Mouse (Mus musculus): ENCODE results near the gene Lhfp. TPM values are rescaled to one million over a fixed set of nuclear protein-coding genes. Genes with fewer than 3 reads are reported as not detected.

Gene Lhfp
- 39.9 and 43.1 TPM in 2 replicates for polyA plus RNA-seq (2014; fragmentation: Nextera tagmentation; extraction: Ambion mirVana)

GRCm38 (mm10) chr3:53041411-53042239 lies at the start of gene Lhfp:
Gene Lhfp (plus strand): TSS chr3:53041528.
- peak within 1 kb of the TSS; percentile 39; the same call in 1 of the 2 replicates for H3K27ac ChIP-seq (ENCODE audit: low read depth)
- H3K9me3 ChIP-seq (ENCODE audit: control insufficient read depth, low read length) = no peaks in the 10 kb centered on the region
- H3K36me3 ChIP-seq (ENCODE audit: control insufficient read depth, insufficient read depth, low read length) = no peaks in the 10 kb centered on the region
- DNase-seq (ENCODE audit: low spot score) (peak; percentile 85), ATAC-seq (replicated peaks; ENCODE audit: low FRiP score, low TSS enrichment, low read depth) (peak; percentile 87)
- peaks cover 17% of the 10 kb centered on the region; the same call in 1 of the 2 replicates for H3K27me3 ChIP-seq (replicated peaks; ENCODE audit: control insufficient read depth, insufficient read depth, low read length)
- peak within 1 kb of the TSS; percentile 66 for H3K4me2 ChIP-seq (ENCODE audit: low read length)
- peak within 1 kb of the TSS; percentile 51 for H3K9ac ChIP-seq (ENCODE audit: low read length)
- under 1% methylated on average over 58 of the region's 58 CpGs for WGBS
- H3K4me1 ChIP-seq (replicated peaks; ENCODE audit: control insufficient read depth, insufficient read depth, low read length) = peaks cover 9% of the 10 kb centered on the region; the same call in 1 of the 2 replicates
- H3K4me3 ChIP-seq (ENCODE audit: low read depth, low read length) = peak within 1 kb of the TSS; percentile 62

GRCm38 (mm10) chr3:52993296-52993695 lies 48.0 kb upstream of the Lhfp start:
- Histone ChIP-seq H3K4me1 (replicated peaks; ENCODE audit: control insufficient read depth, insufficient read depth, low read length) (no peaks in the 10 kb centered on the region), H3K27ac (ENCODE audit: low read depth) (no peak overlapping the region), H3K4me3 (ENCODE audit: low read depth, low read length) (no peak overlapping the region), H3K9me3 (ENCODE audit: control insufficient read depth, low read length) (no peaks in the 10 kb centered on the region), H3K9ac (ENCODE audit: low read length) (no peak overlapping the region), H3K36me3 (ENCODE audit: control insufficient read depth, insufficient read depth, low read length) (peaks cover 61% of the 10 kb centered on the region), H3K4me2 (ENCODE audit: low read length) (no peak overlapping the region), H3K27me3 (replicated peaks; ENCODE audit: control insufficient read depth, insufficient read depth, low read length) (no peaks in the 10 kb centered on the region)
- DNase-seq (ENCODE audit: low spot score) (no peak), ATAC-seq (replicated peaks; ENCODE audit: low FRiP score, low TSS enrichment, low read depth) (no peak)
- 92% methylated on average over 8 of the region's 10 CpGs for WGBS

- Histone ChIP-seq H3K4me3 (ENCODE audit: low read depth, low read length) (no peak overlapping the region), H3K9ac (ENCODE audit: low read length) (no peak overlapping the region), H3K36me3 (ENCODE audit: control insufficient read depth, insufficient read depth, low read length) (peaks cover 60% of the 10 kb centered on the region), H3K27ac (ENCODE audit: low read depth) (no peak overlapping the region), H3K27me3 (replicated peaks; ENCODE audit: control insufficient read depth, insufficient read depth, low read length) (no peaks in the 10 kb centered on the region), H3K9me3 (ENCODE audit: control insufficient read depth, low read length) (no peaks in the 10 kb centered on the region), H3K4me1 (replicated peaks; ENCODE audit: control insufficient read depth, insufficient read depth, low read length) (no peaks in the 10 kb centered on the region), H3K4me2 (ENCODE audit: low read length) (no peak overlapping the region)
- ATAC-seq (replicated peaks; ENCODE audit: low FRiP score, low TSS enrichment, low read depth) (no peak), DNase-seq (ENCODE audit: low spot score) (no peak)
- WGBS = 76% methylated on average over 5 of the region's 5 CpGs
Observed at GRCm38 (mm10) chr3:52994666-52995065, 46.7 kb upstream of the Lhfp start.

GRCm38 (mm10) chr3:52996635-52997034 lies 44.7 kb upstream of the Lhfp start:
- Histone ChIP-seq H3K4me1 (replicated peaks; ENCODE audit: control insufficient read depth, insufficient read depth, low read length) (no peaks in the 10 kb centered on the region), H3K4me3 (ENCODE audit: low read depth, low read length) (no peak overlapping the region), H3K27me3 (replicated peaks; ENCODE audit: control insufficient read depth, insufficient read depth, low read length) (no peaks in the 10 kb centered on the region), H3K9me3 (ENCODE audit: control insufficient read depth, low read length) (no peaks in the 10 kb centered on the region), H3K9ac (ENCODE audit: low read length) (no peak overlapping the region), H3K4me2 (ENCODE audit: low read length) (no peak overlapping the region), H3K36me3 (ENCODE audit: control insufficient read depth, insufficient read depth, low read length) (peaks cover 67% of the 10 kb centered on the region), H3K27ac (ENCODE audit: low read depth) (no peak overlapping the region)
- ATAC-seq (replicated peaks; ENCODE audit: low FRiP score, low TSS enrichment, low read depth) (no peak), DNase-seq (ENCODE audit: low spot score) (no peak)
- WGBS = 90% methylated on average over 5 of the region's 5 CpGs

- no peak for ATAC-seq (replicated peaks; ENCODE audit: low FRiP score, low TSS enrichment, low read depth)
- H3K4me3 ChIP-seq (ENCODE audit: low read depth, low read length) = no peak overlapping the region
- no peak overlapping the region for H3K4me2 ChIP-seq (ENCODE audit: low read length)
- H3K9me3 ChIP-seq (ENCODE audit: control insufficient read depth, low read length) = no peaks in the 10 kb centered on the region
- no peaks in the 10 kb centered on the region for H3K27me3 ChIP-seq (replicated peaks; ENCODE audit: control insufficient read depth, insufficient read depth, low read length)
- 76% methylated on average over 1 of the region's 1 CpGs for WGBS
- no peak overlapping the region for H3K9ac ChIP-seq (ENCODE audit: low read length)
- peaks cover 63% of the 10 kb centered on the region for H3K36me3 ChIP-seq (ENCODE audit: control insufficient read depth, insufficient read depth, low read length)
- H3K27ac ChIP-seq (ENCODE audit: low read depth) = no peak overlapping the region
- no peak for DNase-seq (ENCODE audit: low spot score)
- H3K4me1 ChIP-seq (replicated peaks; ENCODE audit: control insufficient read depth, insufficient read depth, low read length) = no peaks in the 10 kb centered on the region
Observed at GRCm38 (mm10) chr3:52997381-52997780, 43.9 kb upstream of the Lhfp start.

- WGBS = 57% methylated on average over 15 of the region's 15 CpGs
- Histone ChIP-seq H3K4me3 (ENCODE audit: low read depth, low read length) (no peak overlapping the region), H3K9ac (ENCODE audit: low read length) (no peak overlapping the region), H3K4me1 (replicated peaks; ENCODE audit: control insufficient read depth, insufficient read depth, low read length) (no peaks in the 10 kb centered on the region), H3K36me3 (ENCODE audit: control insufficient read depth, insufficient read depth, low read length) (peaks cover 59% of the 10 kb centered on the region), H3K9me3 (ENCODE audit: control insufficient read depth, low read length) (no peaks in the 10 kb centered on the region), H3K27ac (ENCODE audit: low read depth) (no peak overlapping the region), H3K27me3 (replicated peaks; ENCODE audit: control insufficient read depth, insufficient read depth, low read length) (no peaks in the 10 kb centered on the region), H3K4me2 (ENCODE audit: low read length) (no peak overlapping the region)
- ATAC-seq (replicated peaks; ENCODE audit: low FRiP score, low TSS enrichment, low read depth) (no peak), DNase-seq (ENCODE audit: low spot score) (no peak)
Observed at GRCm38 (mm10) chr3:52999016-52999744, 42.1 kb upstream of the Lhfp start.

GRCm38 (mm10) chr3:52999996-53000395 lies 41.3 kb upstream of the Lhfp start:
- Histone ChIP-seq H3K27ac (ENCODE audit: low read depth) (no peak overlapping the region), H3K27me3 (replicated peaks; ENCODE audit: control insufficient read depth, insufficient read depth, low read length) (no peaks in the 10 kb centered on the region), H3K36me3 (ENCODE audit: control insufficient read depth, insufficient read depth, low read length) (peaks cover 57% of the 10 kb centered on the region), H3K4me2 (ENCODE audit: low read length) (no peak overlapping the region), H3K4me3 (ENCODE audit: low read depth, low read length) (no peak overlapping the region), H3K4me1 (replicated peaks; ENCODE audit: control insufficient read depth, insufficient read depth, low read length) (no peaks in the 10 kb centered on the region), H3K9ac (ENCODE audit: low read length) (no peak overlapping the region), H3K9me3 (ENCODE audit: control insufficient read depth, low read length) (no peaks in the 10 kb centered on the region)
- WGBS = 68% methylated on average over 3 of the region's 3 CpGs
- no peak for DNase-seq (ENCODE audit: low spot score)
- no peak for ATAC-seq (replicated peaks; ENCODE audit: low FRiP score, low TSS enrichment, low read depth)

- DNase-seq (ENCODE audit: low spot score) = no peak
- 50% methylated on average over 6 of the region's 6 CpGs for WGBS
Observed at GRCm38 (mm10) chr3:53002076-53002475, 39.3 kb upstream of the Lhfp start.

More at GRCm38 (mm10) chr3:53002076-53002475, 39.3 kb upstream of the Lhfp start:
- Histone ChIP-seq H3K9me3 (ENCODE audit: control insufficient read depth, low read length) (no peaks in the 10 kb centered on the region), H3K9ac (ENCODE audit: low read length) (no peak overlapping the region), H3K36me3 (ENCODE audit: control insufficient read depth, insufficient read depth, low read length) (peaks cover 58% of the 10 kb centered on the region), H3K4me3 (ENCODE audit: low read depth, low read length) (no peak overlapping the region), H3K27ac (ENCODE audit: low read depth) (no peak overlapping the region), H3K4me1 (replicated peaks; ENCODE audit: control insufficient read depth, insufficient read depth, low read length) (no peaks in the 10 kb centered on the region), H3K4me2 (ENCODE audit: low read length) (no peak overlapping the region), H3K27me3 (replicated peaks; ENCODE audit: control insufficient read depth, insufficient read depth, low read length) (no peaks in the 10 kb centered on the region)
- no peak for ATAC-seq (replicated peaks; ENCODE audit: low FRiP score, low TSS enrichment, low read depth)
